Mouse (Mus musculus) liver, adult 2 months (tissue): ENCODE measurements around the gene Bckdhb.

Source experiments
- CTCF ChIP-seq: fragments of 200-500 bp; IDR thresholded peaks from 2 replicates; pipeline ENCODE4 v1.5.1; 2011; ENCODE audit warnings: low read depth, low read length, control low read depth
- POLR2A ChIP-seq: fragments of 200-500 bp; IDR thresholded peaks from 2 replicates; pipeline ENCODE4 v1.6.1; 2011; ENCODE audit warnings: low read length, control low read depth; ENCODE audit not compliant: insufficient read depth; ENCODE audit errors: extremely low read depth

DNA sequence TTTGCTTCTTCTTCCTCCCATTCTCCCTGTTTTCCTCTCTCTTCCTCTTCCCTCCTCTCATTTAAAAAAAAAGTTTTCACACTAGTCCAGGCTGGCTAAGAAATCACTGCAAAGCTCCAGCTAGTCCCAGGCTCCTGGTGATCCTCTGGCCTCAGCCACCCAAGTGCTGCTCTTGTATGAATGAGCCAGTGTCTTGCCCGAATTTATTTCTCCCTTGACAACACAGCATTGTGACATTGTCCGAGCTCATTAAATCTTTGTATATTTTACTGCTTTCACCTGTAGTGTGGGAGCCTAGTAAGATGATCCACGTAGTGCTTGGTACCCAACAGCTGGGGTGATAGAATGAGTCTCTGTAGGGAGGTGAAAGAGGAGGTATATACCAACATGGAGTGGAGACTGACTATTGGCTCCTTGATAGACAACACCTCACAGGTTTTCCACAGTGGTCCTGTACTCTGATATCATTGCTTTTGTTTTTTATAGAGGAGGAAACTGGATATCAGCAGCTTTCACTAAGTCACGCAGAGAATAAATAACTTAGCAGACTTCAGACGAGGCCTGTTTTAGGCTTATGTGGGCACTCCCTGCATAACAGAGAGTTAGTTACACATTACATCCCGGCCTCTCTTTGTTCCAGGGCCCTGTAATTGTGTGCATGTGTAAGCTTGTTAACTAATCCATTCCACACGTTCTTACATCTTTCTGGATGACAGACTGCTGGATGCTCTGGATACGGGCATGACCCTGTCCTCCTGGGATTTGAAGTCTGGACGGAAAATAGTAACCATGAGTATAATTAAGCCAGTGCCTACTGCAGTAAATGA lies 15.8 kb downstream of the Bckdhb start:
- TF ChIP-seq POLR2A (no peak), CTCF (no peak)
